Mouse (Mus musculus) bone marrow macrophage, adult 2 months (primary cell): ENCODE results near the gene Dio2.

Source experiments
- CTCF ChIP-seq: IDR thresholded peaks from 2 replicates; pipeline ENCODE4 v1.5.1; 2012; ENCODE audit warnings: low read depth, mild to moderate bottlenecking, low read length, moderate library complexity
- POLR2A ChIP-seq: IDR thresholded peaks from 2 replicates; pipeline ENCODE4 v1.6.1; 2012; ENCODE audit warnings: mild to moderate bottlenecking, low read depth, low read length, borderline replicate concordance

GRCm38 (mm10) chr12:90744752-90745151, 6.5 kb upstream of the Dio2 start:
- no peak for TF ChIP-seq CTCF
- TF ChIP-seq POLR2A = no peak
